Mouse (Mus musculus): ENCODE measurements at regions not wholly inside any gene's neighbourhood (a gene's known extent, or its start where the extent isn't known, plus 50 kb on each side); places are given as distances from the start of the nearest gene placed in this dataset.
"Not testable (repeated sequence)": the region's sequence is repeated elsewhere in the genome, so short reads cannot be mapped to it uniquely, and the experiment has no call there.

DNA sequence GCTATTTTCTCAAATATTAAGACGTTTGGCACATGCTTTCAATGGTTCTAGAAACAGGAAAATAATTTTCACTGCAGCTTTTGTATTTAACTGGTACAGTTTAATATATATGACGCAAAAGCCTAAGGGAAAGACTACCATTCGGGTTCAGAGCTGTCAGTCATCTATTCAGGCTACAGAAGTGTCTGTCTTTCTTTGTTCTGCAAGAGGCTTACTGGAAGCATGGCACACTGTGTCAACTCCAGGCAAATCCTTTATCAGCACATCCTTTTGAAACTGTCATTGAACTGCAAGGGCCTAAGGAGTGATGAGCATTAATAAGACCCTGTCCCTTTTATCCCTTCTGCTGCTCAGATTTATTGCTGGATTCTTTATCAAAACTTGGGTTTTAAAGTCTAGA lies 303.8 kb upstream of the Gm5152 start:
- DNase-seq, result not testable (repeated sequence)

DNA sequence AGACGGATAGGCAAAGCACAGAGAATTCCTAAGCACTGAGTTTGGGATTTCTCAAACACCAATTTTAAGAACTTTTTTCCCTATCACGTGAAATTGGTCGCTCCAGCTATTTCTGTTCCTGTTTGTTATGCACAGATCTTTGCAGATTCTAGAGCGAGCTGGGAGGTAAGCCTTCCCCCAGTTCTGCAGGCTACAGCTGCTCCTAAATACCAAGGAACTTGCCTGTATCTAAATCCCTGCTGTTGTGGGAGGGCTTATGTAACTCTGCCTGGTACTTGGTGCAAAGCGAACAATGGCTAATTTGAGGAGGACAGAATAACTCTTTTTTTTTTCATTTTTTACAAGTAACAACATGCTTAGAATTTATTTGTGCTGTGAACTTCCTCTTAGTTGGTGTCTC lies 316.0 kb upstream of the Gm5152 start:
- DNase-seq, result no peak

DNA sequence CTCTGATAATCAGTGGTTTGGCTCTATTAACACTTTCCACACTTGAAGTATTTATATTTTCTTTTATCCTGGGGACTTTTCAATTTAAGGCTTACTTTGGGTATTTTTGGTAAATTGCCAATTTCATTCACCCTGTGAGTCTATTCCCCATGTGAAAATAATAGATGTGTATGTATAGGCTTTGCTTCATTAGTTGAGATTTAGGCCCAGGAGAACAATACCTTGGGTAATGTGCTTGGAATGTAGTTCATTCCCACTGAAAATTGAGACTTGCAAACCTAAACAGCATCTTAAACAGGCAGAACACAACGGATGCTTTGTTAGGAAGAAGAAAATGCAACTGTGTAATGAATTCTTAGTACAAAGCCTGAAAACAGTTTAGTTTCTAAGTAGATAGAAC lies 346.1 kb upstream of the Gm5152 start:
- no peak for DNase-seq

DNA sequence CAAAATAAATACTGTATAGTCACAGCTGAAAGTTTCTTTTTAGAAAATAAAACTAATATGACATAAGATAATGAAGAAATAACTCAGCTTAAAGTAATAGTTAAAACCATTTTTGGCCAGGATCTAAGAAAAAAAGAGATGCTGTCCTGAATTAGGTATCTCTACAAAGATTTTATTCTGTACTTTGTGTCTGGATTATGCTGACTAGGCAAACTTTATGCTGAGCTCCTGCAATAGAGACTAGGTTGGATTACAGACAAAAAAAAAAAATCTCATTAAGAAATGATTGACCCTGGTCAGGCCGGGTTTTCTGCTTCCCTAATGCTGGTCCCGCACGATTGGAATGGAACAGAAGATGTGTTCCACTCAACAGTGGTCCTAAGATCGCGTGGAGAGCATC lies 346.8 kb upstream of the Gm8871 start:
- no peak for DNase-seq

DNA sequence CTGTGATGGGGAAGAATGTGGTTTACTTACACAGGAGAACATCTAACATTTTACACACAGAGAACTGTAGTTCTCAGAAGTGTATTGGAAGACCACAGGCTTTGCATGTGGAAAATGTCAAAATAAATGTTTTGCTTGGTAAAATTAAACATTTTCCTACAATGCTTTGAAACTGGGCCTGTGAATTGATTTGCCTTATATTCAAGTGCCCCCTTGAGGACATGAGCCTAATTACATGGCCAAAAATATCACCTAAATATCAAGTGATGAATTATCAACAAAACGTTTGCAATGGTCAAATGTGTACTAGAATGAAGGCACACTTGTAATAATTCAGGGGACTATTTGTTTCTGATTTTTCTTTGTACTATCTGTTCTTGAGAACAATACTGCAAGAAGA lies 314.4 kb upstream of the Gm8871 start:
- peak; percentile 40 to 45 for DNase-seq

DNA sequence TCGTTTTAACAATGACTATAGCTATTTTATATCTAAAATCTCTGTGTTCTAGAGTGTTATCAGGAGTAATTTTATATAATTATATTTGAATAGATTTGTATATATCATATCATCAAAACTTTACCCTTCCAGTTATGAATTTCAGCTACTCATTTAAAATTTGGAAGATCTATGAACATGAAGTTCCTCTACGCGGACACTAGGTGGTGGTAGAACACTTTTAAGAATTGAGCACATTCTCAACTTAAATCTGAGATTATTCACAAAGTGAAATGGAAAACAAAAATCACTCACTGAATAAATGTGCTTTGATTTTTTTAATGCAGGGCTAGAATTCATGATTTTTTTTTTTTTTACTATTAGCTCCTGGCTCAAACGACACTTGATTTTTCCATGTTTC lies 299.5 kb upstream of the Gm8871 start:
- DNase-seq, result peak; percentile 19 to 34

DNA sequence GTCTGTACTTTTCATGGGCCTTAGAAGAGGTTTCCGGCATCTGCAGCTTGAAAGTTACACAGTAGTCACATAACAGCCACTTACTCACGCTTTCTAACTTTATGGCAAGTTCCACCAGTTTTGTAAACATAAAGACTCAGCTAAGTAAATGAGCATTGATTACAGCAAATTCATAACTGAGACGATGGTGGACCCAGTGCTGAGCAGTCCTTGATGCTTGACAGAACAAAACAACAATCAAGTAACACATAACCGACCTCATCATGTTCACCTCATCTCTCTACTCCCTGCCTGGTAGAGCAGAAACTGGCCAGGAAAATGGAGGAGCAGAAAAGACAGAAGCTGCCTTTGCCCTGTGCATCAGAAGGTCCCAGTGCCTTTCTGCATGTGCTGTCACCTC lies 284.3 kb upstream of the Gm8871 start:
- DNase-seq, result no peak

DNA sequence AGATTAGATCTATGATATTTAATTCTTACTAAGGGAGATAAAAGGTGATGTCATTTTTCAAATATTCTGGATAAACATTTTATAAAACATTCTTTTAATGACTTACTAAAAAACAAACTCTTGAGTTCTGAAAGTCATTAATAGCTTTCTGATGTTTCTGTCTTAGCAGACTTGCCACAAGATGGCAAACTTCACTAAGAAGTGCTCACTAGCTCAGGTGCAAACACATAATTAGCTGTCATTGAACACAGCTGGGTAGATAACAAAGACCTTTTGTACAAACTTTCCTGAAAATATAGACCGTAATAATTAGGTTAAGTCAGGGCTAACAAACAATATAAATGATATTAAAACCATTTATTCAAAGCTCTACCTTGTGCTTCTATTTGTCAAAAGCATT lies 273.4 kb upstream of the Gm8871 start:
- peak; percentile 3 to 12 for DNase-seq

DNA sequence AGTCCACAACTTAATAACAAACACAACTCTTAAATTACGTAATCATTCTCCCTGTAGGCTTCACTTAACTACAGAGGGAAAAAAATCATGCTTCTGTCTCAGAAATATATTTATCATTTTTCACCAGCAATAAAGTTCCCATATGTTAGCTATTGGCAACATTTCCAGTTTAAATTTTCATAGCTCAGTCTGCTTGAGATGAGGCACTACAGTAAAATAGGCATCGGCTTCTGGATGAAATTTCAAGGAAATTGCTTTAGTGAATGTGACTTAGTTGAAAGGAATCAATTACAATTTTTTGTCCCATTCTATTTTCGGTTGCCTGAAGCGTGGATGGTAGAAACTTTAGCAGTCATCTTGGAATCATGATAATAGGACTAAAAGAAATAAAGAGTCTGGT lies 262.1 kb upstream of the Gm8871 start:
- DNase-seq, result no peak

DNA sequence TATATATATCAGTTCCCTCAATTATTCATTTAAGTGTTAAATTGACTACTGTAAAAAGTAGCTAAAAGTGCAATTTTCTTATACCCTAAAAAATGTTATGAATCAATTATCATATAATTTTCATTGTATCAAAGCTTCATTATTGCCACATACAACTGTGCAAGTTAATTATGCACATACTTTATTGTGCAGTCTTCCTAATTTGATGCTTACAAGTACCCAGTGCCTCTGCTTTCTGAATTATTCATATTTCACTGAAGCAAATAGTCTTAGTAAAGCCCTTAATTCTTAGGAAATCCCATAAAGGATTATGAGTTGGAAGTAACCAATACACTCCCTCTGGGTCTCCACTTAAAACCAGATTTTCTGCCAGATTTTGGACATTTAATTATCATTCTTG lies 220.5 kb upstream of the Gm8871 start:
- DNase-seq, result no peak

DNA sequence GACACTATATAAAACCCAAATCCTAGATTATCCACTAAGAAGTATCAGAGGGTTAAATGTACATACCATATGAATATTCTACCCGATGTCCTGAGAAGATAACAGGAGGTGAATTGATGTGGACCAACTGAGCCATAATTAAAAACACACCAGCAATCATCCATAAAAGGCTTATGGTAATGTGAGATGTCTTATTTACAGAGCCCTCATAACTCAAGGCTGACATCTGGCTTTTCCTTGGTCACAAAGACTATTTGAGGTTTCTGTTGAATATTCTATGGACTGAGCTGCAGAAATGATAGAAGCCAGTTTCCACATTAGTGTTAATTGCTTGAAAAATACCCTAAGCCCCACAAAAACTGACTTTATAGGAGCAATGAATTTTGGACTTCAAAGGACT lies 198.1 kb upstream of the Gm8871 start:
- DNase-seq, result no peak

DNA sequence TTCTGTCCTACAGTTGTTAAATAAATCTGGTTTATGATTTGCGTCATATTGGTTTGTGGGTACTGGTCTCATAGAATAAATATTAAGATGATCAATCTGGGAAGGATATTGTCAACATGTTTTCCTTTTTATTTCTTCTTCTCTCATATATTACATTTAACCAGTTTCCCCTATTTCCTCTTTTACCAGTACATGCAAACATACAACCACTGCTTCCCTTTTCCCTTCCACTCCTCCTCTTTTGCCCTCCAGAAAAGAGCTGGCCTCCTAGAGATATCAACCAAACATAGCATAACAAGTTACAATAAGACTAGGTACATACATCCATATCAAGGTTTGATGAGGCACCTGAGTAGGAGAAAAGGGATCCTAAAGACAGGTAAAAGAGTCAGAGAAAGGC lies 180.1 kb upstream of the Gm8871 start:
- DNase-seq, result no peak
